Mouse (Mus musculus) layer of hippocampus, postnatal 25 days (tissue): ENCODE measurements at regions not wholly inside any gene's neighbourhood (a gene's known extent, or its start where the extent isn't known, plus 50 kb on each side); places are given as distances from the start of the nearest gene placed in this dataset.

Experiments used
- DNase-seq, 2 experiments: peaks; one replicate each; pipeline ENCODE4 v3.0.0; 2022; ENCODE audit warnings: mixed read lengths in 2 of 2, low spot score in 1 of 2; ENCODE audit errors: extremely low spot score in 1 of 2

- DNase-seq = peak in 1 of 2 experiments; percentile 9
Observed at GRCm38 (mm10) chr12:56275556-56276242, 70.0 kb downstream of the Mbip start.

DNA sequence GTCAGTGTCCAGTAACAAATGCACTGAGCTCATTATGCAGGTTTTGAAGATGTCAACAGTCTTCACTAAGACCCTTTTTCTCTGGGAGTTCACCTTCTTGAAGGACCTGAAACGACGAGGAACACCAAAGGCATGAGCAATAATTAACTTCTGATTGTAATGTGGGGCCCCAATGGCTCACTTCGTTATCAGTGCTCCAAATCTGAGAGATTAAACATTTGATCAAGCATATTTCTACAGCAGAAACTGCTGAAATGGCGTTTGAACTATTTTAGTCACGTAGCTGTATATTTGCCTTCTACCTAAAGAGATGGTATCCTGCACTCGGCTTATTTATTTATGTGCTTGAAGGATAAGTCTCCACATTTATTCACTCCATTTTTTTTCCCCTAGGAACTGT lies 80.6 kb downstream of the Mbip start:
- no peak for DNase-seq

DNA sequence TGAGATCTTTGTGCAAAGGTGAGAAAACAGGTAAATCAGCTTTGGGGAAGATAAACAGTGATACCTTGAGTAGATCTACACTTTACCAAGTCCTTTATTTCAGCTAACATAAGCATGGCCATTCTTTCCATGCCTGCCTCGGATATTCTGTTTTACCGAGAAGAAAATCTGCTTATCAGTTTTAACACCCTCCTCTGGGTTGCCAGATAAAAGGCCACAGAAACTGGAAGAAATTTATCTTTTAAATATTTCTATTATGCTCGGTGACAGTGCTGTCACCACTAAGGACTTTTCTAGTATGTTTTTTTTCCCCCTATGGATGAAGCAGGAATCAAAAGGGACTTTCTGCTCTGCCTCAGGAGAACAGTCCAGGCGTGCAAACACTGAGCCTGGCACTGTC lies 84.2 kb downstream of the Mbip start:
- DNase-seq = no peak

GRCm38 (mm10) chr12:56258401-56259050 lies 87.2 kb downstream of the Mbip start:
- no peak for DNase-seq

DNA sequence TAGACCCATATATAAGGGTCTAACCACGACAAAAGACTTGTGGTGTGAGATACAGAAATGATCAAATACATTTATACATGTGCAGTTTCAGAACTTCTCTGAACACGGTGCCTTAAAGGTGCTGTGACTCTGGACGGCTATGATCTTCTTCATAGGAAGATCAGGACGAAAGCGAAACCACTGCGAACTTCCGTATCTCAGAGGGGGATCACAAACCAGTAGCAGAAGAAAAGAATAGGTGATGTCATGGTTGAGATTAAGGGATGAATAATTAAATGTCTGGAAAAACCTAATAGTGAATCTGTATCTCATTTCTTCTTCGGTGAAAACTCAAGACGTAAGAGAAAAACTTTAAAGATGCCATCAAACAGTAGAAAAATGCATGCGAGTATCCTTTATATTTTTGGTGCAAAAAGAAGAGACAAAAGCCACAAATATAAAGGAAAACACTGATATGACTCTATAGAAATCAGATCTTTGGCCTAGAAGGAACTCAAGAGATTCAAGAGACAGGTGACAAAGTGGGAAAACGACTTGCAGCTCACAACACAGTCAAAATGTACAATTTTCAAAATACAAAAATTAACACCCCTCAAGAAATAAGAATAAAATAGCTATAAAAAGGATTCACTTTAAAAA lies 89.3 kb downstream of the Mbip start:
- DNase-seq = no peak

DNA sequence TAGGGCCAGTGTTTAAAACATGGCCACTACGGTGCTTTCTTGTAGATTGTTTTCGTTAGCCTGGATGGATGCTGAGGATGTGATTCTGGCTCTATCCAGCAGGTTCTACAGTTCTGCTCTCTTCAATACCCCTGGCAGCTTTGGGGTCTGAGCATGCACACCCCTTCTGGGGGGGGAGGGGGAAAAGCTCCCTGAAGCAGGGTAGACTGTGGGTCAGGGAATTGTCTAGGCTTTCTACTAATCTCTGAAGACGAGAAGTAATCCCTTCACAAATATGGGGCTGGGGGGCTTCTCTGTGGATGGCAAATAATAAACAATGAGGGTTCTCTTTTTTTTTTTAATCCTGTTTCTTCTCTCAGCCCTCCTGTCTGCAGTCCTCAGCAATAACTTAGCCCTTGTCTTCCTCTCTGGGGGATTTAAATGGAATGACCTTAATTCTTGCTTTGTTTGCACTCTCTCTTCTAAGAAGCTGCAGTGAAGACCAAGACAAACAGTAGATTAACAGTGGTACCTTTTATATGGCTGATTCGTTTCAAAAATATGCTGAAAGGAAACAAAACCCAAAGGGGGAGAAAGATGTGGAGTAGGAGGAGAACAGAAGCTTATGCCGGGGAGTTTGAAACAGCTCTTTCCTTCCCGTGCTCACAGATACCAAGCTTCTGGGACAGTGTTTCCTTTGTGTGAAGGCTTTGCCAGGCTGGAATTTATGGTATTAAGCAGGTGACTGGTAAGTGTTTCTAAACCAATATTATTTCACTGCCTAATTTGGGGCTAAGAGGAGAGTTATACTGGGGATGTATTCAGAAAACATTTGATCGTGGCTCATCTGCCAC lies 92.9 kb downstream of the Mbip start:
- DNase-seq = no peak

DNA sequence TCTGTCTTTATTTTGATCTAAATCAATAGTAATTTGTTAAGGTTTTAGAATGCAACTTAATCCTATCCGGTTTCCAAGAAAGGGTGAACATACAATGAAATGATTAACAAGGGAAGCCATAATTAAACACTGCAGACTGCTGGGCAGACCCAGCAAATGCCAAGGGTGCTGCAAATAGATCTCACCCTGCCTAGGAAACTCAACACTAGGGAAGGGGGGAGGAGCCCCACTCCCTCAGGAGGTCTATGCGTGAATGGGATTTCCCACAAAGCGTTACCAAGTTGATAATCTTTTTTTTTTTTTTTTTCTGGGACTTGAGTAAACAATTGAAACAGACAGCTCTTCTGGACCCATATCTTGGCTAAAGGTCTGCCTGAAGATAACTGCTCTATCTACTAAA lies 95.4 kb downstream of the Mbip start:
- no peak for DNase-seq

DNA sequence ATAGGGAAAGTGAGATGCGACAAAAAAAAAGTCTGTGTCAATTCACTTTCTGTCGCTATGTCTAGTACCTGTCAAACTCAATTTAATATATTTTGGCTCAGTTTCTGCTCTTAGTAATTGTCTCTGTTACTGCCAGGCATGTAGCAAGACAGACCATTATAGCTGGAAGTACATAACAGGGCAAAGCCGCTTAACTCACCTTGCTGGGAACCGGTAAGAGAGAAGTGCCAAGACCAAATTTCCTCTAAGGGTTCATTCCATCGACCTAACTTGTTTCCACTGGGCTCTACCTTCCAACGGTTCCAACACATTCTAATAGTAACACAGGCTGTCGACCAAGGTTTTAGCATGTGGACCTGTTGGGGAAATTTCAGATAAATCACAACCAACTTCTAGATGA lies 99.3 kb downstream of the Mbip start:
- no peak for DNase-seq

DNA sequence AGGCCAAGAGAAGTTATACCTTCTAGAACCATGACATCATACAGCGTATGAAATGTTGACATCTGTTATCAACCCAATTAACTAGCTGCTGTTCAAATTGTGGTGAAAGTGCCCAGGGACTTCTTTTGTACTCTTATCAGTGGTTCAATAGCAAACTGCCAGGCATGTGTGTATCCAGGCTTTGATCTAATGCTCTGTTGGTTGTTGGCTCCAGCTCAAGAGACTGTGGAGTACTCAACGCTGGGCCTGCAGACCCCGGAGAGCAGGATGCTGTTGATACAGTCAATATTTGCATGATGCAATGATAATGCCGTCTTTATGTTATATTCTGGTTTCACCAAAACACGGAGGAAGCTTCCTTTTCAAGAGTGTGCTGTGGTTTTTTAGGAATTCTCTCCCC lies 102.9 kb downstream of the Mbip start:
- no peak for DNase-seq

DNA sequence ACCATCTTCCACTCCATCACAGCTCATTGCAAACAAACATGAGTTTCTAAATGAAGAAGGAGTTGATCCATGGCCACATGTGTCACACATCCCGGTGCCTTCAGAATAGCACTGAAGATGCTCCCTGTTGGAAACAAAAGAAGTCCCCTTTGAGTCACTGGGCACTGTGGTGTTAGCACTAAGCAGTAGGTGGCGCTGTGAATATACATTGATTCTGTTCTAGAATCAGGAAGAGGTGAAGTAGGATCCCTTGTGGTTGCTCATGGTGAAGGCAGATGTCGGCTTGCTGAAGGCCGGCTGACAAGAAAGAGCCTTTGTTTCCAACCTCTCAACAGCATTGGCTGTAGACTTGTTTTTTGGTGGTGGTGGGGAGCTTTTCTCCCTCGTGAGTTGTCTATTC lies 104.0 kb downstream of the Mbip start:
- peak in 1 of 2 experiments; percentile 51 for DNase-seq

- no peak for DNase-seq
Observed at GRCm38 (mm10) chr12:56240206-56240605, 105.5 kb downstream of the Mbip start.

DNA sequence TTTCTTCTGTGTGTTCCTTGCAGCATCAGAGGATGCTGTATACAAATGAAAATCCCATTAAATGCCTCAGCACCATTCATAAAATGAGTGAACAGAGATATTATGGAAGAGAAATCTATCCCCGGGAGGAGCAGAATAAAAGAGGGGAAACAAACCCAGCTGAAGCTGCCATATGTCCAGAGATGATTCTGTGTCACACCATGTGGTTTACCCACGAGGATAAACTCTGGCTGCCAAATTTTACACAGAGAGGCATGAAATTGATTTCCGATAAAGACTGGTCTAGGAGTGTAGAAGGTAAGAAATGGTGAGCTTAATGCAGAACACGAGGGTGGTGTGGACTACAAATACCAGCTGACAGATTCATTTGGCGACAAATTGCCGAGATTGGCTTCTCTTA lies 111.1 kb downstream of the Mbip start:
- DNase-seq = no peak

DNA sequence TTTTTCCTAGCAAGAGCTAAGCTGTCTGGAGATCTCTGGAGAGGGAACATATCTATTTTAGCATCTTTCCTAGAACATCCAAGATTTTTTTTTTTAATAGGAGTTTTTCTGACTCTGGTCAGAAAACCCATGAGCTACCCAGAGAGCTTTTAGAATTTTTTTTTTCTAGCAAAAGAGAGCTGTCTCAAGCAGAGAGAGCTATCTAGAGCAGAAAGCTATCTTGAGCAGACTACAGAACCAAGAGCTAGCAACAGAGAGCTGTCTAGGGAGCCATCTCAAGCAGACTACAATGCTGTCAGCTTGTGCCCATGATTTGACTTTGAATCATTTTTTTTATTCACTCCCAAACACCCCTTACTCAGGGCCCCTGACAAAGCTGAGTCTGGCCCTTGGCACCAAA lies 112.5 kb downstream of the Mbip start:
- DNase-seq = no peak

DNA sequence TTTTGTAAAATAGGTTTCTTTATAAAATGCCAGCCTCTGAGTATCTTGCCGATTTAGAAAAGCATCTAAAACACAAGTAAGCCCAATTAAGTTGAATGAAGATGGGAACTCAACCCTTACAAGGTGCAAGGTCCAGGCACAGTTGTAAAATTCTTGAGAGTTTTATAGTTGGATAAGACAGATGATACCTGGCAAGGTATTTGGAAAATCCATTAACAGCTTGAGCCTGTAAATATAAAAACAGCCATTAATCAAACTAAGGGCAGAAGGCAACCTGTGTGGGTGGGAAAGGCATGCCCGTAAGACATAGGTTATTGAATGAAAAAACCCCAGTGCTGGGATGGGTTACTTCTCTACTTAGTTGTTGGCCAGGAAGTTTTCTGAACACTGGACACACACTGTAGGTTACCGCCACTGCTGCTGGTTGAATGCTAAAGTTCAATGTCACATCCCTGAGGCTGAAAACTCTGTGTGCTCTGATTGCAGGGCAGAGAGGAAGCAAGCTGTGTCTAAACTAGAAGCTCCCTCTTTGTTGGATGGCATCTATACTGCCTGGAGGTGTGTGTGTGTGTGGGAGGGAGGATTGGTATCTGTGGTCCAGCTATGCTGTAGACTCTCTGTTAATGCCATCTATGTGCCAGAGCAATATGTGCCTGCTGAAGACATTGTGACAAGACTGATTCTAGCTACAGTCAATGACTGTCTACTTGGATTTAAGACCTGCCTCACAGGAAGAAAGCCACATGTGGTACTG lies 121.4 kb downstream of the Mbip start:
- no peak for DNase-seq

DNA sequence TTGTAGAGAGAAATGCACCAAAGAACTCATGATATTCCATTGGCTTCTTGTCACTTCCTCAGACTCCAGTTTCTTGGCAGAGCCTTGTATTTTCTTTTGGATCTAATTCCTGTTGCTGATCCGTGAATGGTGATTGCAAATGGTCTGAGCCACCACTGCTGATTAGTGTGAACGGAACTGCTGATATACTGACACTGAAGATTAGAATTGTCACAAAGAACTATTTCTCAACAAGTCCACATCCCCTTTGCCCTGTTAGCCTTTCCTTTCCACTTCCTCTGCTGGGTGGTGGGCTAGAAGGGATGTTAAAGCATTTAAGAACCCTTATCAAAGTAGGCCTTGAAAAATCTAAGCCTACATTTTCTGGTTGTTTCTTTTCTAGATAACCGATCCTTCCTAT lies 152.2 kb downstream of the Mbip start:
- DNase-seq = no peak

- DNase-seq = no peak
Observed at GRCm38 (mm10) chr12:56189562-56189961, 156.1 kb downstream of the Mbip start.

DNA sequence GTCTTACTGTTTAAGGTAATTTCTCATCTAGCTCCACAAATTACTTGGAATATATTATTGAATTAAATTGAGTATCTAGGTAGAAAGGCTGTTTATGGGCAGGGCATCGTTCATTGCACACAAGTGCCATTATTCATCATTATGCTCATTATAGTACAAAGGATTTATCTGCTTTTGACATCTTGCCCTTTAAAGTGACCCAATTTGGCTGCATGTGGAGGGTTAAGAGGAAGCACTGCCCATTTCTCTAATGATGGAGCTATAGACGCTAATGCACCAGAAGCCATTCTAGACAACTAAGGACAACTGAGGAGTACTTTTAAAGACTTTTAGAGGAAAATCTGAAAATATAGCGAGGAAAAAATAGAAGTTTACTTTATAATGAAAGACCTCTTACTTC lies 185.0 kb downstream of the Mbip start:
- no peak for DNase-seq

- no peak for DNase-seq
Observed at GRCm38 (mm10) chr12:56144359-56144758, 201.3 kb downstream of the Mbip start.

DNA sequence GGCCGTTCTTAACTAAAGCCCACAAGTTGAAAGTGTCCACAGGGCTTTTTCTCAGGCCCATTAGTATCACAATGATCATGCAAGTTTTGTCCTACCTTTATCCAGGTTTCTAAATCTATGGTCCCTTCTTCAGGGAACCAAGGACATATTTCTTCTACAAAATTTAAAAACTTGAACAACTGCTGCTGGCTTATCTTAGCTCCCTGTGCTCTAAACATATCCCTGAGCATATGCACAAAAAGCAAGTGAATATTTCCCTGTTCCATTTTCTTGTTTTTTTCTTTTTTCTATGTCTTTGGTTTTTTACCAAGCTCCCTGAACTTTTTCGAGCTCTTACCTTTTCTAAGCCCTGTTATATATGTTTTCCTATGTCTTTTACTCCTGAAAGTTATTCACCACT lies 201.9 kb downstream of the Mbip start:
- no peak for DNase-seq

- no peak for DNase-seq
Observed at GRCm38 (mm10) chr12:56114446-56114845, 231.2 kb downstream of the Mbip start.
